9 mouse cellular contexts compared by ENCODE assay signal in genomic region chrX:10650881-10651280, GRCm38 (mm10).
A peak's percentile ranks its signal among the peaks of the same experiment; 100 is the strongest.
DNase-seq lines count a peak whose midpoint lies in the region; ATAC-seq and TF ChIP-seq lines count a peak whose summit lies in the region.
"Had no signal": no experiment of that assay in that cellular context is flagged by ENCODE, and none has a peak within 500 bp of the region (broad histone marks: within the 10 kb centered on the region; RNA-seq: fewer than 3 reads in every experiment).

No protein-coding gene starts in this region.

- H3K27me3 ChIP-seq in lung, postnatal 0 days (replicated peaks; ENCODE audit: insufficient read depth, low read length): no peaks in the 10 kb centered on the region
- H3K27me3 ChIP-seq in splenic B cell, adult 2 months (ENCODE audit: control insufficient read depth, insufficient read depth, low read length, poor library complexity, severe bottlenecking): no peaks in the 10 kb centered on the region

- no peak for ATAC-seq in lung, postnatal 0 days

- TF ChIP-seq EP300 in lung, postnatal 0 days (IDR thresholded peaks at IDR 0.05): no peak

- peak; percentile 7 for DNase-seq in heart, postnatal 4 days
- DNase-seq in heart, adult 9 months (ENCODE audit: low spot score in 2 of 2): no peak
- peak; percentile 53 for DNase-seq in lung, postnatal 0 days (ENCODE audit: low spot score)
- no peak for DNase-seq in lung, postnatal 4 days
- DNase-seq in c-Kit-positive CD71-positive TER-119-negative erythroid progenitor cells, embryonic 14.5 days (ENCODE audit: low read depth): peak; percentile 3
- peak; percentile 45 for DNase-seq in splenic B cell, adult 2 months (ENCODE audit: low read depth, low spot score)
- DNase-seq in thymus, postnatal 10 days (ENCODE audit: low spot score in 2 of 2): no peak
- no peak for DNase-seq in thymus, postnatal 4 days
- DNase-seq: adrenal gland, postnatal 25 days had no signal

- no peaks in the 10 kb centered on the region for H3K36me3 ChIP-seq in lung, postnatal 0 days (ENCODE audit: insufficient read depth, low read length)
- no peaks in the 10 kb centered on the region for H3K36me3 ChIP-seq in splenic B cell, adult 2 months (ENCODE audit: control insufficient read depth, insufficient read depth, low read length, poor library complexity, severe bottlenecking)

- peak; percentile 64 for TF ChIP-seq CTCF in lung, postnatal 0 days (IDR thresholded peaks at IDR 0.05)

- H3K4me3 ChIP-seq in lung, postnatal 0 days (ENCODE audit: low read depth, low read length): no peak overlapping the region

- no peak overlapping the region for H3K4me2 ChIP-seq in lung, postnatal 0 days (replicated peaks; ENCODE audit: low read depth, low read length)

- H3K9ac ChIP-seq in lung, postnatal 0 days (replicated peaks; ENCODE audit: low read depth): no peak overlapping the region

- no peaks in the 10 kb centered on the region for H3K9me3 ChIP-seq in lung, postnatal 0 days (ENCODE audit: low read length)

- H3K27ac ChIP-seq in lung, postnatal 0 days (ENCODE audit: low read length): no peak overlapping the region

- H3K4me1 ChIP-seq in lung, postnatal 0 days (ENCODE audit: insufficient read depth, low read depth, low read length): no peaks in the 10 kb centered on the region

- 17% methylated on average over 4 of the region's 4 CpGs for WGBS in lung, postnatal 0 days

Comparison
In these comparisons a context has a peak if more than half of its experiments do, and no peak if none do; other contexts are left out.
1. DNase-seq: peak in heart, postnatal 4 days (single experiment), lung, postnatal 0 days (single experiment), c-Kit-positive CD71-positive TER-119-negative erythroid progenitor cells, embryonic 14.5 days (single experiment) and splenic B cell, adult 2 months (single experiment); none in heart, adult 9 months (0 of 2), lung, postnatal 4 days (0 of 2), thymus, postnatal 10 days (0 of 2) and thymus, postnatal 4 days (single experiment).